Mouse (Mus musculus): ENCODE measurements around the gene Slc35e1.
A peak's percentile ranks its signal among the peaks of the same experiment; 100 is the strongest.

The Slc35e1 gene

DNA sequence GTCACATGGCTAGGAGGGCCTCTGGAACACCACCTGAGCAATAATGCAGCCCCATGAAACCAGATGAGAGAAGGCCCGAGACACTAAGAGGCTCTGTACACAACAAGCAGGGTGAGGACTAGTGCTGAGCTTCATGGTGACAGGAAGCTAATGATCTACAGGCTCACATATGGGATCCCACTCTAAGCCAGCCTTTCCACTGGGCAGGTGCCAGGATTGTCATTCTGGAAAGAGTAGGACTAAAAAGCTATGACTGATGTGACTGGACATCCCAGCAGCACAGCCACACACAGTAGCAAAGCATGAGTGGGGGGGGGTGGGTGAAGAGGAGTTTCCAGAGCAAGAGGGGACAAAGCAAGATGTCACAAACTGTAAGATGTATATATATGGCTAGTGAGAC is 5.5 kb upstream of the Slc35e1 start:
- no peaks in the 10 kb centered on the region for H3K27me3 ChIP-seq (ENCODE audit: control insufficient read depth, insufficient read depth, low read length, poor library complexity, severe bottlenecking)
- H3K36me3 ChIP-seq (ENCODE audit: control insufficient read depth, insufficient read depth, low read length, poor library complexity, severe bottlenecking): peaks cover 6% of the 10 kb centered on the region
- no peak for DNase-seq (ENCODE audit: low read depth, low spot score)

DNA sequence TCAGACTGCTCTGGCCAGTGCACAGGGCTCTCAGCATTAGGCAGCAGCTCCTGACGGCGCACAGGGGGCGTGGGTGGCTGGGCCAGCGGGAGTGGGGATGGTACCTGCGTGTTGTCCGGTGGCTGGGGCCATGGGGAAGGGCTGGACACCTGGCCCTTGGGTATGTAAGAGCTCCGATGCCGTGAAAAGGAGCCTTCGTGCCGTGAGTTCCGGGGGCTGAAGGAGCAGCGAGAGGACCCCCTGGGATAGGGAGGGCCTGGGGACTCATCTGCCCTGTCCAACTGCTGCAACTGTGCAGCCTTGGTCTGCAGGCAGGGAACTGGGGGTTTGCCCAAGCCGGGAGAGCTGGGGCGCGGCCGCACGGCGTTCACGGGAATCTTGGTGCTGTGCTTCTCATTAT is 3.8 kb upstream of the Slc35e1 start:
- no peak for DNase-seq (ENCODE audit: low read depth, low spot score)
- Histone ChIP-seq H3K36me3 (ENCODE audit: control insufficient read depth, insufficient read depth, low read length, poor library complexity, severe bottlenecking) (peaks cover 6% of the 10 kb centered on the region), H3K27me3 (ENCODE audit: control insufficient read depth, insufficient read depth, low read length, poor library complexity, severe bottlenecking) (no peaks in the 10 kb centered on the region)

DNA sequence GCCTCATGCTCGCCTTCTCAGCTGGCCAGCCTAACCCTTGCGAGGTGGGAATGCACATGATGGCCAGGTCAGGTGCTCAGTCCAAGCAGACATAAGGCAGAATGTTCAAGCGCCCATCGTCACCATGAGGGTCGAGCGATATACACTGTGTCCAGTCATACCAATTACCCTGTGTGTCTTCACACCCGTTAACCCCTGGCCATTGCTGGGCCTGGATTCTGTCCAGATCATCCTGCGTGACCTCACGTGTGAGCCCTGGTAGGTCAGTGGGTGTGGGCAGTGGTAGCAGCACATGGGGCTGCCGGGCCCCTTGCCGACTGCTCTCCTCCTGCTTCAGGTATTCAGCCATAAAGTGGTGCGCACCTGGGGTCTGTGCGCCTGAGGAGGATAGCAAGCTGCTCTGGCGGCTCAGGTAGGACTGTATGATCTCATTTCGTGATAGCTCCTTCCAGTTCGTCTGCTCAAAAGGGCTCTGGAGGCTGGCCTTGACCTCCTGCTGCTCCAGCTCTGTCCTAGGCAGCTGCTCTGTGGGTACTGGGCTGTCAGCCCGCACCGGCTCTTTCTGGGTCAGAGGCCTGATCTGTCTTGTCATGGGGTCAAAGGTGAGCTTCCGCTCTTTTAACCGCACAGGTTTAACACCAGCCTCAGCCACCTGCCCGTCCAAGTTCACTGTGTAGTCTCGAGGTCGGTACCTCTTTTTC is 3.1 kb upstream of the Slc35e1 start:
- Histone ChIP-seq H3K36me3 (ENCODE audit: control insufficient read depth, insufficient read depth, low read length, poor library complexity, severe bottlenecking) (peaks cover 6% of the 10 kb centered on the region), H3K27me3 (ENCODE audit: control insufficient read depth, insufficient read depth, low read length, poor library complexity, severe bottlenecking) (no peaks in the 10 kb centered on the region)
- DNase-seq (ENCODE audit: low read depth, low spot score): no peak

DNA sequence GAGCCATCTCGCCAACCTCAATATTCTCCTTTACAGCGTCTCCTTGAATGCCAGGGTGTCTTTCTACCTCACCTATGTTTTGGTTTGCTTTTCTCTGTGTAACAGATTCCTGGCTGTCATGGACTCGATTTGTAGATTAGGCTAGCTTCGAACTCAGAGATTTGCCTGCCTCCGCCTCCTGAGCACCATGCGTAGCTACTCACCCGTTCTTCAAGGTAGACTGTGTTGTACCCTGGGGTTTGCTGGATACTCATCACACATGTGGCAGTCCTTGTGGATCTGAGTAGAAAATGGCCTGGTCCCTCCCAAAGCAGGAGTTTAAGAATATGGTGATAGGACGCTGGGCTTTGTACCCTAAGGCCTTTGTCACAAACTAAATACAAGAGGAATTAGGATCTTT is 967 bp upstream of the Slc35e1 start:
- no peaks in the 10 kb centered on the region for H3K27me3 ChIP-seq (ENCODE audit: control insufficient read depth, insufficient read depth, low read length, poor library complexity, severe bottlenecking)
- DNase-seq (ENCODE audit: low read depth, low spot score): peak; percentile 29
- peaks cover 6% of the 10 kb centered on the region; the same call in 1 of the 2 replicates for H3K36me3 ChIP-seq (ENCODE audit: control insufficient read depth, insufficient read depth, low read length, poor library complexity, severe bottlenecking)

DNA sequence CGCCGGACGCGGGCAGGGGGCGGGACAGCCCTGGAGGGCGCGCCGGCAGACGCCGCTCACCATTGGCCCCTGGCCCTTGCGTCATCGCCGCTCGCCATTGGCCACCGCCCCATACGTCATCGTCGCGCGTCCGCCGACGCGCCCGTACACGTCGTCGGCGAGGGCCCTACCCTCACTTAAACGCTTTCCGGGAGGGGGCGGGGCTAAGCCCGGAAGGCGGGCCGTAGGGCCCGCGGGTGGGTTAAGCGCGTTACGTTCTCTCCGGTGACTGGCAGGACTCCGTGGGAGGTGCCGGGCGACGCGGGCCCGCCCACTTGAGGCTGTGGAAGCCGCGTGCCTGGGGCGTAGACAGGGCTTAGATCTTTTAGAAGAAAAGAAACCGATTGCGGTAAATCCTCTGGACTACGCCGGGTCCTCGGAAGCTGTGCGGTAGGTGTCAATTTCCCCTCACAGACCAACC is 238 bp upstream of the Slc35e1 start:
- DNase-seq (ENCODE audit: low read depth, low spot score): peak; percentile 100
- Histone ChIP-seq H3K36me3 (ENCODE audit: control insufficient read depth, insufficient read depth, low read length, poor library complexity, severe bottlenecking) (peaks cover 7% of the 10 kb centered on the region; the same call in 1 of the 2 replicates), H3K27me3 (ENCODE audit: control insufficient read depth, insufficient read depth, low read length, poor library complexity, severe bottlenecking) (no peaks in the 10 kb centered on the region)

DNA sequence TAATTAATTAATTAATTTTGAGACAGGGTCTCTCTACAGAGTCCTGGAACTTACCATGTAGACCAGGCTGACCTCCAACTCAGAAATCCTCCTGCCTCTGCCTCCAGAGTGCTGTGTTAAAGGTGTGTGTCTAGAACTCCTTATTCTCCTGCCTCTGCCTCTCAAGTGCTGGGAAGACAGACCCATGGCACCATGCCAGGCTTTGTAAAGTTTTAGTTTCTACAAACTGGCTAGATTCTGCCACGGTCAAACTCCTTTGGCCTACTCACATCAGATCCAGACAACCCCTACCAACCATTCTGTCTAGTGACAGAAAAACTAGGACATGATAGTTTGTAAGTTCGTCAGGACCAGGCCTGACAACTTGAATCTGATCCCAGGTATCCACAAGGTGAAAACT is 1.4 kb downstream of the Slc35e1 start:
- H3K27me3 ChIP-seq (ENCODE audit: control insufficient read depth, insufficient read depth, low read length, poor library complexity, severe bottlenecking): no peaks in the 10 kb centered on the region
- peaks cover 3% of the 10 kb centered on the region; the same call in 1 of the 2 replicates for H3K36me3 ChIP-seq (ENCODE audit: control insufficient read depth, insufficient read depth, low read length, poor library complexity, severe bottlenecking)
- no peak for DNase-seq (ENCODE audit: low read depth, low spot score)

DNA sequence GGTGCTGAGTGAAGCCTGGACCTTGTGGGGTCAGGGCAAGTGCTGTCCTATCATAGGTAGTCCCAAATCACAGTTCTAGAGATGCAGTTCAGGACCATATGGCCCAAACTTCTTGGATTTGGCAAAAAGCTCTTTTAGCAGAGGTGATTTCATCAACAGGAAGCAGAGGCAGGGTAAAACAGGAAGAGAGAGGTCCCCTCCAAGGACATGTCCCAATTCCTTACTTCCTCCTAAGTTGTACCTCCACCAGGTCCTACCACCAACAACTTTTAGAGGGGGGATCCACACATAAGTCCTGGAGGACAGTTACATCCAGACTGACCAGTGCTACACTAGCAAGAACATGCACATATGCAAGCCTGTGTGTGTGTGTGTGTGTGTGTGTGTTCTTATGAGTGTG is 5.4 kb downstream of the Slc35e1 start:
- no peak for DNase-seq (ENCODE audit: low read depth, low spot score)
- Histone ChIP-seq H3K36me3 (ENCODE audit: control insufficient read depth, insufficient read depth, low read length, poor library complexity, severe bottlenecking) (peaks cover 4% of the 10 kb centered on the region), H3K27me3 (ENCODE audit: control insufficient read depth, insufficient read depth, low read length, poor library complexity, severe bottlenecking) (no peaks in the 10 kb centered on the region)

DNA sequence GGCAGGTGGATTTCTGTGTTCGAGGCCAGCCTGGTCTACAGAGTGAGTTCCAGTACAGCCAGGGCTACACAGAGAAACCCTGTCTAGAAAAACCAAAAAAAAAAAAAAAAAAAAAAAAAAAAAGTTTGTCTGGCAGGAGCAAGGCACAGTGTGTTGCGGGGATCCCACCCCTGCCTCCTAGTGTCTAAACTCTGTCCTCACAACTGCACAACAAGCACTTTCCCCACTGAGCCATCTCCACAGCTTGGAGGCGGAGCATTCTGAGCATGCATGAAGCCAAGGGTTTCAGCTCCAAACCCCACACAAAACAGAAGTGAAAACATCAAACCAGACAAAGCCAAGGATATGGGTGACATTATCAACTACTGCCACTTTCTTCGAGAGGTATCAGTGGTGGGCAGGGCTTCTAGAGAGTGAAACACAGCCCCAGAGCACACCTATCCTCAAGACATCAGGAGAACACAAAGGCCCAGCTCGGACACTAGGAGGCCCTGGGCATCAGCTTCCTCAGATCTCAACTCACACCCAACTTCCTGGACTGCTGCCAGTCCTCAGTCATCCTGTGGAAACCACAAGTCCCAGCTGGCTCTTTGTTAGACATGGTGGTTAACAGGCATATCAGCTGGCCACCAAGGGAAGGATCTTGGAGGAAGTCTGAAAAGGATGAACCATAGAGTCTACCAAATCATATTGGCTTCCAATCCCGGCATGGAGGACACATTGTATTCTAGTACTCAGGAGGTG is 6.8 kb downstream of the Slc35e1 start:
- Histone ChIP-seq H3K27me3 (ENCODE audit: control insufficient read depth, insufficient read depth, low read length, poor library complexity, severe bottlenecking) (no peaks in the 10 kb centered on the region), H3K36me3 (ENCODE audit: control insufficient read depth, insufficient read depth, low read length, poor library complexity, severe bottlenecking) (peaks cover 4% of the 10 kb centered on the region)
- peak; percentile 42 for DNase-seq (ENCODE audit: low read depth, low spot score)

DNA sequence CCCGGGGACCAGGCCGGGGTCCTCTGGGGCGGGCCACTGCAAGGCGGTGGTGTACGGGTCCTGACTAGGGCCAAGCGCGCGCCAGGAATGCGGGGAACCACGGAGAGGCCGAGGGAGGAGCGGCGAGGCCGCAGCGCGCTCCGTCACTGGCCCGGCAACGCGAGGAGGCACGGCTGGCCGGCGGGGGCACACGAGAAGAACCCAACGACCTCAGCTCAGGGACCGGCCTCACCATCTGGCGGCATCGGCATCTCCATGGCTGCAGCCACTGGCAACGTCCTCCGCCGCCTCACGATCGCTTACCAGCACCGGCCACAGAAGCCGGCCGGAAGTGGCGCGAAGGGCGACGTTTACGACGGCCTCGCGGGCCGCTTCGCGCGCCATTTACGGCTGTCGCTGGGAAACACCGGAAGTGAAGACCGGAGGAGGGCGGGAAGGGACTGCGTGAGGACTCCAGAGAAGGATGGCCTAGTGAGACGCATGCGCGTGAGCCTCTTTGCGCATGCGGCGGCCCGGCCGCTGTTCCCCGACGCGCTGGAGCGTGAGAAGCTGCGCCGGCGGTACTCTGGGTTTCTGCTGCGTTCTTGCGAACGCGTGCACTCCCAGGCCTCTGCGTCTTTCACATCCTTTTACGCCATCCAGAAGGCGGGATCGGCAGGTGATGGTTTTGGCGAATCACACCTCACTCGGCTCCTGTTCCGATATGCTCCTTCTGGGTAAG is 17.4 kb downstream of the Slc35e1 start, which contains the start of gene Cherp:
TSS of gene Cherp (minus strand) at position 401 of the 721 bp plus-strand sequence.
- DNase-seq (ENCODE audit: low read depth, low spot score): peak; percentile 99
- H3K27me3 ChIP-seq (ENCODE audit: control insufficient read depth, insufficient read depth, low read length, poor library complexity, severe bottlenecking): no peaks in the 10 kb centered on the region
- peaks cover 10% of the 10 kb centered on the region for H3K36me3 ChIP-seq (ENCODE audit: control insufficient read depth, insufficient read depth, low read length, poor library complexity, severe bottlenecking)

DNA sequence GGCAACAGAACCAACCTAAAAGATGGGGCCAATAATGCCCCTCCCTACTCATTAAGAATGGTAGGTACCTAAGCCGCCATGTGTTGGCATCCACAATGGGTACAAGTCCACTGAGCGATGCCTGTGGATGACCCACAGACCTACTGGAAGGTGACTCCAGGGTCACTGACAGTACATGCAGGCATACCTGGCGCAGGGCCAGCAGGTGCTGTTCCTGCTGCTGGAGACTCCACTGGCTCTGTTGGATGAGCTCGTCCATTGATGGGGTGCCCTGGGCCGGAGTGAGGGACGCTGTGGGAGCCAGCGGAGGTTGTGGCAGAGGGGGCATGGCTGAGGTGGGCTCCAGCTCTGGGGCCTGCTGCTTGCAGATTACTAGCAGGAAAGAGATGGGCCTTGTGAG is 21.7 kb downstream of the Slc35e1 start:
- peaks cover 35% of the 10 kb centered on the region for H3K36me3 ChIP-seq (ENCODE audit: control insufficient read depth, insufficient read depth, low read length, poor library complexity, severe bottlenecking)
- no peaks in the 10 kb centered on the region for H3K27me3 ChIP-seq (ENCODE audit: control insufficient read depth, insufficient read depth, low read length, poor library complexity, severe bottlenecking)
- no peak for DNase-seq (ENCODE audit: low read depth, low spot score)

DNA sequence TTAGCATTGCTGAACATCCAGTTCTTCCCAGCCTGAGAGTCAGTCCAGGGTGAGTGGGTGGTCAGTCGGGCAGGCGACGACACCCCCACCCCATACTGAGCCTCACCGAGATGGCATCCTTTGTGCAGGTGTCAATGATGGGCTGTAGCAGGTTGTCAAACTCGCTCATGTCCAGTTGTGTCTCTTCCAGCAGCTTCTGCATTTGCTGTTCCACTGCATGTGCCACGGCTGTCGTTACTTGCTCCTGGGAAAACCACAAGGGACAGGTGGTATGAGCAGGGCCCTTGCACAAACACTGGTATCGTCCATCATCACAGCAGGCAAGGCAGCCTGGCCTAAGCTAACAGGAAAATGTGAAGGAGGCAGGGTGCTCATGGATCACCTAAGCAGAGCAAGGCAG is 22.4 kb downstream of the Slc35e1 start:
- H3K36me3 ChIP-seq (ENCODE audit: control insufficient read depth, insufficient read depth, low read length, poor library complexity, severe bottlenecking): peaks cover 40% of the 10 kb centered on the region
- no peaks in the 10 kb centered on the region for H3K27me3 ChIP-seq (ENCODE audit: control insufficient read depth, insufficient read depth, low read length, poor library complexity, severe bottlenecking)
- DNase-seq (ENCODE audit: low read depth, low spot score): no peak

DNA sequence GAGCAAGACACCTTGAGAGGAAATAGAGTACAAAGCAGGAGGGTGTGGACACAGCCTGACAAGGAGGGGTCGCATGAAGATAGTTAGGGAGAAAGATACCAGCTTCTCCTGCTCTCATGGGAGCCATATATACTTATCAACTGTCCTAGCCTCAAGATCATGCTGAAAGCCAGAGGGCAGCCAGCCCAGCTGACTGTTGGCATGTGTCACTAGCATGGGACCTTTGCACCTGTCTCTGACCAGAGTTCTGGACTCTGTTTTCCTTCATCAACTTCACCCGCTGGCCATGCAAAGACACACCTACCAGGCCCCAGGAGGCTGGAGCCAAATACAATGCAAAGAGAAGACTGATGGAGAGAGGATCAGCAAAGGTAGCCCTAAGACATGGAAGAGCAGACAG is 23.2 kb downstream of the Slc35e1 start:
- no peak for DNase-seq (ENCODE audit: low read depth, low spot score)
- Histone ChIP-seq H3K27me3 (ENCODE audit: control insufficient read depth, insufficient read depth, low read length, poor library complexity, severe bottlenecking) (no peaks in the 10 kb centered on the region), H3K36me3 (ENCODE audit: control insufficient read depth, insufficient read depth, low read length, poor library complexity, severe bottlenecking) (peaks cover 40% of the 10 kb centered on the region)

DNA sequence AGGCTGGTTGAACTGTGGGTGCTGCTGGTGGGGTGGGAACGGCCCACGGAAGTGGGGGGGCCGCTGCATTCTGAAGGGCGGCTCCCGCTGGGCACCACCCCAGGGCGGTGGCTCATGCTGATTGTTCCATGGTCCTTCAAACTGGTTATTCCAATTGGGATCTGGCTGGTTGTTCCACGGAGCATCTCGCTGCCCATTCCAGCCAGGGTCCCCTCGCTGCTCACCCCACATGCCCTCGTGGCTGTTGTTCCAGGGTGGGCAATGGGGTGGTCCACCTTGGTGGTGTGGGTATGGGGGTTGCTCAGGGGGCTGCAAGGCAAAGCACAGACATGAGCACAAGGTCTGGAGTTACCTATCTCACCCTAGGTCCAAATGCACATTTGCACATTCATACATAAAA is 28.2 kb downstream of the Slc35e1 start:
- no peaks in the 10 kb centered on the region for H3K27me3 ChIP-seq (ENCODE audit: control insufficient read depth, insufficient read depth, low read length, poor library complexity, severe bottlenecking)
- DNase-seq (ENCODE audit: low read depth, low spot score): no peak
- H3K36me3 ChIP-seq (ENCODE audit: control insufficient read depth, insufficient read depth, low read length, poor library complexity, severe bottlenecking): peaks cover 40% of the 10 kb centered on the region

DNA sequence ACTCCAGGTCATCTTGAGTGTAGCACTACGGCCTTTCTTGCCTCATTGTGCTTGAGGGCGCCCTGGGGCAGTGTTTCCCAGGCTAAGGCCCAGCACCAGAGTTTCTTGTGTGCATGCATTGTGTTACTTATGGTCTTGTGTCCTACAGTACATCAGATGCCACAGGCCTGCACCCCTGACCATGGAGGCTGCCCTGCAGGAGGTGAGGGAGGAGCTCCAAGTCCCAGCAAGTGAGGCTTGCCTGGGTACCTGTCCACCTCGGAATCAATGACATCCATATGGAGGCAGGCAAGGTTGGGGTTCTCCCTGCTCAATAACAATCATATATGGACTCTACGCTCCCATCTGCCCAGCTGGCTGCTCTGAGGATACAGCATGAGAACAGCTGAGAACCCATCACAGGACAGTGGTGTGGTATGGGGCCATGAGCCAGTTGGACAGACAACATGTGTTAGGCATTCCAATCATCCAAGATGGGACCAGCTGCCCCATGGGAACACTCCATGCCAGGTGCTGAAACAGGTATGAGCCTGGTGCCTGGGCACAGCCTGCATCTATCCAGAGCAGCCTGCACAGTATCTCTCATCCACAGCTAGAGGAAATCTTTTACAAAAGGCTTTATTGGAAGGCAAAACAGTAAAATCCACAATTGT is 32.4 kb downstream of the Slc35e1 start:
- no peak for DNase-seq (ENCODE audit: low read depth, low spot score)
- Histone ChIP-seq H3K36me3 (ENCODE audit: control insufficient read depth, insufficient read depth, low read length, poor library complexity, severe bottlenecking) (peaks cover 21% of the 10 kb centered on the region), H3K27me3 (ENCODE audit: control insufficient read depth, insufficient read depth, low read length, poor library complexity, severe bottlenecking) (no peaks in the 10 kb centered on the region)
